Mouse (Mus musculus) lung, embryonic 16.5 days (tissue): ENCODE measurements at regions not wholly inside any gene's neighbourhood (a gene's known extent, or its start where the extent isn't known, plus 50 kb on each side); places are given as distances from the start of the nearest gene placed in this dataset.
A peak's percentile ranks its signal among the peaks of the same experiment; 100 is the strongest.

ENCODE experiments used
- ATAC-seq: fragments of 200-750 bp; cut with Nextera tagmentation; 2 replicates; pipeline ENCODE4 v1.8.0; 2017; ENCODE audit warnings: low read depth, mild to moderate bottlenecking, moderate library complexity
- H3K27ac ChIP-seq: fragments of 300-500 bp; sonication (generic); 2 replicates; pipeline ENCODE4 v1.5.1; 2014; ENCODE audit warnings: mild to moderate bottlenecking, control low read depth, low read length
- H3K27me3 ChIP-seq: fragments of 300-500 bp; sonication (generic); 2 replicates; pipeline ENCODE4 v1.6.1; 2014; ENCODE audit warnings: low read depth, low read length, mixed read lengths; ENCODE audit not compliant: control insufficient read depth, insufficient read depth
- H3K36me3 ChIP-seq: fragments of 300-500 bp; sonication (generic); 2 replicates; pipeline ENCODE4 v1.6.1; 2014; ENCODE audit warnings: low read length; ENCODE audit not compliant: control insufficient read depth, insufficient read depth
- H3K4me1 ChIP-seq: fragments of 300-500 bp; sonication (generic); replicated peaks from 2 replicates; pipeline ENCODE4 v1.6.1; 2014; ENCODE audit warnings: low read length, mixed read lengths; ENCODE audit not compliant: control insufficient read depth, insufficient read depth
- H3K4me2 ChIP-seq: fragments of 300-500 bp; sonication (generic); 2 replicates; pipeline ENCODE4 v1.6.1; 2014; ENCODE audit warnings: low read depth, low read length, control low read depth
- H3K4me3 ChIP-seq: fragments of 300-500 bp; sonication (generic); 2 replicates; pipeline ENCODE4 v1.5.1; 2014; ENCODE audit warnings: mild to moderate bottlenecking, low read length, control low read depth
- H3K9ac ChIP-seq: fragments of 300-500 bp; sonication (generic); 2 replicates; pipeline ENCODE4 v1.6.1; 2014; ENCODE audit warnings: low read length, control low read depth
- H3K9me3 ChIP-seq: fragments of 300-500 bp; sonication (generic); 2 replicates; pipeline ENCODE4 v1.6.1; 2016; ENCODE audit warnings: low read length; ENCODE audit not compliant: control insufficient read depth
- WGBS: fragments of 180-500 bp; shearing (Covaris S2); extraction: QIAGEN DNeasy Blood & Tissue Kit; methylation state at CpG from one replicate; pipeline ENCODE4 v1.1.7; 2014; 5-methylcytosine and 5-hydroxymethylcytosine counted together

DNA sequence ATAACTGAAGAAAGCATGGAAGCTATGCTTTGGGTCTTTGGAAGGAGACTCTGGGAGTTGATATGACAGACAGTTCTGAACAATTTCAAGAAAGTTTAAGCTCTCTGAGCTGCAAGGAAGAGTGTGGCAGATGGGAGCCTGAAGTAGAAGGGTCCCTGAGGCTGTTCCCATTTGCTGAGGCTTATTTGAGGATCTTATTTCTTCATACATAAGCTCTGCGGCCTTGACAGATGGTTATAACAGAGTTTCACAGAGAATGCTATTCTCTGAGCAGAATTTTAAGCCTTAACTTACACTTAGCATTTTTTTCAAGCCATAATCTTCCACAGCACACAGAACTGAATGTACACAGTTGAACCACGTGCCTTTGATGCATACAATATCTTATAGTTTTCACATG is 278.7 kb downstream of the Plk2 start:
- WGBS: 68% methylated on average over 2 of the region's 2 CpGs
- ATAC-seq: no peak
- Histone ChIP-seq H3K4me2 (no peak overlapping the region), H3K27ac (no peak overlapping the region), H3K36me3 (no peaks in the 10 kb centered on the region), H3K9ac (no peak overlapping the region), H3K27me3 (no peaks in the 10 kb centered on the region), H3K9me3 (no peaks in the 10 kb centered on the region), H3K4me1 (no peaks in the 10 kb centered on the region), H3K4me3 (no peak overlapping the region)

DNA sequence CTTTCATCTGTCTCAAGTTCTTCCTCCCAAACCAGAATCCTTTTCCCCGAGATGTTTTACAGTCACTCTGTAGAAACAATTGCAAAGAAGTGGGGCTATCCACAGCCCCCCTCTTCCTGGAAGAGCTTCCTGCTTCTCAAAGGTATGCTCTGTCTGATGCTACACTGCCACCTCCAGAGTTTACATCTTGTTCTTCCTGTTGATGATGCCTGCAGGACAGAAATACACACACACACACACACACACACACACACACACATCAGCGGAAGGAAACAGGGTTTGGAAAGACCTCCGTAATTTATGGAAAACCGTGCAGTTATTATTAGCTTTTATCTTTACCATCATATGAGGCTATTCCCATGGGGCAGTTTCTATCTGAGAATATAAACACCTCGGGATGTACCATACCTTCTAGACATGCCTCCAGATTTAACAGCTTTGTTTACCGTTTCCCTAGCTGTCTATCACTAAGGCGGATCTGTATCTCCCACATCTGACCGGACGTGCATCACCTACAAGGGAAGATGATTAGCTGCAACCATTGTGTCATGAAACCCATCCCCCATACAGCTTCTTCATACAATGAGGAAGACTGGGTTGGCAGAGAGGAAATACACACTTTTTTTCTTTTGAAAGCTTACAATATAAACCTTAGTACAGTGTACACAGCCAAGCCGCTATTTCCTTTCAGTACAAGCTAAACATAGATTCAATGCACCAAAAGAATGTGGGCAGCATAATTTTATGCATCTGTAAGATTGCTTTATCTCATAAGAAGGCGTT is 288.6 kb downstream of the Plk2 start:
- peak; percentile 86 for ATAC-seq
- Histone ChIP-seq H3K9me3 (no peaks in the 10 kb centered on the region), H3K27me3 (no peaks in the 10 kb centered on the region), H3K36me3 (no peaks in the 10 kb centered on the region), H3K4me2 (no peak overlapping the region), H3K27ac (no peak overlapping the region), H3K9ac (no peak overlapping the region), H3K4me1 (peaks cover 5% of the 10 kb centered on the region; the same call in 1 of the 2 replicates), H3K4me3 (no peak overlapping the region)
- WGBS: 54% methylated on average over 11 of the region's 11 CpGs

DNA sequence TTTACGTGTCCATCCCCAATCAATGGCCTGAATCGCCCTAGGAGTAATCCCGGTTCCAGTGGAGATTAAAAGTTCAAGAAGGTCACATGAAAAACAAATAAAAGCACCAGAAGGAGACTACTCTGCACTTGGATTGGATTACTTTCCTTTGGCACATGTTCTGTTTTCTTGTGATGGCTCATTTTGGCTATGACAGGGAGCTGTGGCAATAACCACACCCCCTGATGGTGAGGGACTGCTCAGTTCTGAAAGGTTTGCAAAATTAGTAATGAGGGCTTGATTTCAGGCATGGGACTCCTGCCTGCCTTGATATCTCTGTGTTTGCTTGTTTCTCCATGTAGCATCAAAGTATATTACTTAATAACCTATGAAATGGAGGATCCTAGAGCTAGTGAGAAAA is 293.9 kb downstream of the Plk2 start:
- H3K4me1 ChIP-seq: peaks cover 25% of the 10 kb centered on the region
- no peak overlapping the region for H3K4me3 ChIP-seq
- H3K36me3 ChIP-seq: no peaks in the 10 kb centered on the region
- no peaks in the 10 kb centered on the region for H3K9me3 ChIP-seq
- no peaks in the 10 kb centered on the region for H3K27me3 ChIP-seq
- 76% methylated on average over 3 of the region's 3 CpGs for WGBS
- ATAC-seq: no peak
- no peak overlapping the region for H3K9ac ChIP-seq
- H3K27ac ChIP-seq: no peak overlapping the region
- H3K4me2 ChIP-seq: no peak overlapping the region

DNA sequence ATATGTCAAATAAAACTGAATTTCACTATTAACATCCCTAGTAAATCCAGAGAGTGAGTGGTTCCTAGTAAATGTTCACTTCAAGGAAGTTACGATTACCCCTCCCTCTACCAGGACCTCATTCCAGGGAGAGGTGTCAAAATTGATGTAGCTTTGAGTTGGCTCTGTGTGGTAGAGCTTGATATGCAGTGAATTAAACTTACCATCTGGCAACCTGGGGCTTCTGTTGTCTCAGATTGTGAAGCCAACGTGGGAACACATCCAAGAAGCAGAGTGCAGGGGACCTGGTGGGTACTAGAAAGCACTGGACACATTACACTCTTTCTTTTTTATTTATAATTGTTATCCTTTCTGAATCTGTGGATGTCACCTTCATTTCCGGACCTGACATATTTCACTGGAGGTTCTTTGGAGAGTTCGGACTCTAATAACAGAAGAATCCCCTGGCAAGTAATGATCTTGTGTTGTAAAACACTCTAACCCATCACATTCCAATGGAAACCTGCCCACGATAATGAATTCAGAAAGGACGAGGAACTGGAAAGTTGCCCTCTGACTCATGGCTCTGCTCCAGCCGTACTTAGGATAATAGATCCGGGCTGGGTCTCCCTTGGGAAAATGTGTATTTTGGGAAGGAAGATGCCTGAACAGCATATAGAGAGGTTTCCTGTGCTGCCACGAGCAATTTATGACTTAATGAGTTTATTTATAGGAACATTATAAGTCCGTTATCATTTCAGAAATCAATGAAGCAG is 295.8 kb downstream of the Plk2 start:
- Histone ChIP-seq H3K4me3 (no peak overlapping the region), H3K4me1 (peaks cover 25% of the 10 kb centered on the region), H3K27ac (peak overlapping the region; percentile 74; the same call in 1 of the 2 replicates), H3K4me2 (no peak overlapping the region), H3K9me3 (no peaks in the 10 kb centered on the region), H3K27me3 (no peaks in the 10 kb centered on the region), H3K36me3 (no peaks in the 10 kb centered on the region), H3K9ac (no peak overlapping the region)
- WGBS: 29% methylated on average over 10 of the region's 10 CpGs
- ATAC-seq: peak; percentile 77

DNA sequence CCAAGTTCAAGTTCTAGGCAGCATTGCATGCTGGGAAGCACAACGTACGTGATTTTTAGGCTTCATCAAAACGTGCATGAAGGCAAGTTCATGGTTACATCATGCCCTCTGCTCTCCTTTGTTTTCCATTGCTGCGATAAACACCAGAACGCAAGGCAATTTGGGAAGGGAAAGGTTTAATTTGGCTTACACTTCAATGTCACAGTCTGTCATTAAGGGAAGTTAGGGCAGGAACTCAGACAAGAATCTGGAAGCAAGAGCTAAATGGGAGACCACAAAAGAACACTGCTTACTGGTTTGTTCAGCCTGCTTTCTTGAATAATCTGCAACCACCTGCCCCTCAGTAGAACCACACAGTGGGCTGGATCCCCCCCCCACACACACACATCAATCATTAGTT is 297.9 kb downstream of the Plk2 start:
- H3K4me2 ChIP-seq: no peak overlapping the region
- peaks cover 20% of the 10 kb centered on the region for H3K4me1 ChIP-seq
- no peak overlapping the region for H3K9ac ChIP-seq
- no peaks in the 10 kb centered on the region for H3K9me3 ChIP-seq
- WGBS: 61% methylated on average over 5 of the region's 5 CpGs
- H3K27me3 ChIP-seq: no peaks in the 10 kb centered on the region
- H3K36me3 ChIP-seq: no peaks in the 10 kb centered on the region
- ATAC-seq: no peak
- H3K4me3 ChIP-seq: no peak overlapping the region
- H3K27ac ChIP-seq: no peak overlapping the region

DNA sequence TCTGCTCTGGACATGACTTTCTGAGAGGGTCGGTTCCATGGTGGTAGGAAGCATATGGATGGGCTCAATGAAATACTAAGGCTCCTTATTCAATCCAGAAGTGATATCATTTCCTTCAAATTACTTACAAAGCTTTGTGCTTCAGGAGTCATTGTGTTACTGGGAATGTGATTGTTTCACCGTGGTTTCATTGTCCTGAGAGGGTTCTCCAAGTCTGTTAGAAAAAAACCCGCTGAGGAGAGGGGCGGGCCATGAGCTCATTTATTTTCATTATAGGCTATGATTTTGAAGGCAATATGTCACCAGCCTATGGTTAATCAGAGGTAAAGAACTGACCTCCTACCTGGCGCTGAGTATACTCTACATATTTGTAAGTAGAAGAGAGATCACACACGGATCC is 300.0 kb downstream of the Plk2 start:
- H3K36me3 ChIP-seq: no peaks in the 10 kb centered on the region
- H3K4me2 ChIP-seq: no peak overlapping the region
- H3K4me1 ChIP-seq: peaks cover 20% of the 10 kb centered on the region
- no peaks in the 10 kb centered on the region for H3K27me3 ChIP-seq
- 0 out of 2 replicates have a peak, but pooled peaks have one; percentile 37 for ATAC-seq
- no peak overlapping the region for H3K9ac ChIP-seq
- WGBS: 59% methylated on average over 6 of the region's 6 CpGs
- peak overlapping the region; percentile 38; the same call in 1 of the 2 replicates for H3K27ac ChIP-seq
- no peaks in the 10 kb centered on the region for H3K9me3 ChIP-seq
- H3K4me3 ChIP-seq: no peak overlapping the region

DNA sequence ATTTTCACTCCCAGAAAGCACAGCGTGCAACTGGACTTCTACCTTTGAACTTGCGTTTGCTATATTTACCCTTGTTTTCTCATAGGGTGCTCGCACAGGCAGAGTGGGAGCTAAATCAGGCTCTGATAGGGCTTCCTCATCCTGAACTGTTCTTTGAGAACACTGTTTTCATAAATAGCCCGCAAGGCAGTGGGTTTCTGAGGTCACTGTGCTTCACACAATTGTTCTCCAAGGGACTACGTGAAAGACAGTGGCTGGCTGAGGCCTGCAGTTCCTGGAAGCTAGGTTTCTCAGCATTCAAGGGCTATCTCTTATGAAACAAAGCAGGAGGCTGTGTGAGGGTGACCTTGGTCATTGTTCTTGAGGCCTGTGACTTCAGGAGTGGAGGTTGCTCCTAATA is 301.7 kb downstream of the Plk2 start:
- H3K36me3 ChIP-seq: no peaks in the 10 kb centered on the region
- peak overlapping the region; percentile 34; the same call in 1 of the 2 replicates for H3K27ac ChIP-seq
- no peaks in the 10 kb centered on the region for H3K27me3 ChIP-seq
- H3K9me3 ChIP-seq: no peaks in the 10 kb centered on the region
- H3K4me2 ChIP-seq: no peak overlapping the region
- peak; percentile 75 for ATAC-seq
- H3K4me1 ChIP-seq: peaks cover 5% of the 10 kb centered on the region; the same call in 1 of the 2 replicates
- no peak overlapping the region for H3K9ac ChIP-seq
- H3K4me3 ChIP-seq: no peak overlapping the region
- WGBS: 79% methylated on average over 5 of the region's 5 CpGs

DNA sequence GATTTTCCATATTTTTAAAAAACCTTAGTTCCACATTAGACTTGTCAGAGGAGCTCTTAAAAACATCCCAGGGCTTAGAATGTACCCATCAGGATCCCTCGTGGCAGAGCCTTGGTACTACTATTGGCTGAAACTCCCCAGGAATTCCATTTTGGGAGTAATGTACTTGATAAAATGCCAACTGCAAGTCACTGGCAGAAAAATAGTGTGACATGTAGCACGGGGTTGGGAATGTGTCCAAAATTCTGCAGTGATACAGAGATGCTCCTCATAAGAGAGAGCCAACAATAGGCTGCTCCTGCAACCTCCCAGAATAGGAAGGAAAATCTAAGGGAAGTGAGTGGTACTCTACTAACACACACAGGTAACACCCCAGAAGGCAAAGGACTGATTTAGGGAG is 309.4 kb downstream of the Plk2 start:
- H3K9me3 ChIP-seq: no peaks in the 10 kb centered on the region
- H3K36me3 ChIP-seq: no peaks in the 10 kb centered on the region
- peak; percentile 15; the same call in 1 of the 2 replicates for ATAC-seq
- 42% methylated on average over 2 of the region's 2 CpGs for WGBS
- no peak overlapping the region for H3K4me3 ChIP-seq
- H3K4me2 ChIP-seq: no peak overlapping the region
- H3K27me3 ChIP-seq: no peaks in the 10 kb centered on the region
- H3K27ac ChIP-seq: no peak overlapping the region
- H3K9ac ChIP-seq: no peak overlapping the region
- H3K4me1 ChIP-seq: peaks cover 6% of the 10 kb centered on the region; the same call in 1 of the 2 replicates

DNA sequence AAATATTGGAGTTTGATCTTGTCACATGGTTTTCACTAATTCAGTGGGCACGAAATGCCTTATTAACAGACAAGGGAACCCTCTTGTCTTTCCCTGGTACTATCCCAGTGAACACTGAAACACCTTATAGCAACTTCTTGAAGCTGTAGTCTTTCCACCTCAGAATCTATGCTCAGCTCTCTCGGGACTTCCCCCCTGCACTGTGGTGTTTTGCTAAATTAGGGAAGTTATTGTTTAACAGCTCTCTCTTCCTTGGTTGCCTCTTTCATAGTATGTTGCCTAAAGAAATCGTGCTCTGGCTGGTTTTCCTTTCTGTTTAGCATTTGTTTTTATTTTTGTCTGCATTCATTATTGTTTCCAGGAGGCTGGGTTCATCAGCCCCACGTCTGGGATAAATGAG is 316.0 kb downstream of the Plk2 start:
- Histone ChIP-seq H3K9ac (no peak overlapping the region), H3K9me3 (no peaks in the 10 kb centered on the region), H3K27me3 (no peaks in the 10 kb centered on the region), H3K4me2 (no peak overlapping the region), H3K36me3 (no peaks in the 10 kb centered on the region), H3K27ac (no peak overlapping the region), H3K4me1 (peaks cover 8% of the 10 kb centered on the region; the same call in 1 of the 2 replicates), H3K4me3 (no peak overlapping the region)
- no peak for ATAC-seq
- WGBS: 62% methylated on average over 4 of the region's 4 CpGs
